Mouse (Mus musculus) CD4-positive, CD25-positive, alpha-beta regulatory T cell, adult 4 months (primary cell): ENCODE results near the gene Caprin2. TPM values are rescaled to one million over a fixed set of nuclear protein-coding genes. Genes with fewer than 3 reads are reported as not detected.
A peak's percentile ranks its signal among the peaks of the same experiment; 100 is the strongest.

Experiments
- ATAC-seq: one replicate; pipeline ENCODE4 v1.8.0; 2017
- polyA plus RNA-seq, 2 experiments: library from polyadenylated mRNA; unstranded; fragments of 100-300 nt; shearing (Covaris generic); gene quantifications; one replicate each; pipeline ENCODE4 v1.2.1; 2017

Gene Caprin2
- polyA plus RNA-seq, 2 experiments from 2014 or later = 4.8 to 5.8 TPM

DNA sequence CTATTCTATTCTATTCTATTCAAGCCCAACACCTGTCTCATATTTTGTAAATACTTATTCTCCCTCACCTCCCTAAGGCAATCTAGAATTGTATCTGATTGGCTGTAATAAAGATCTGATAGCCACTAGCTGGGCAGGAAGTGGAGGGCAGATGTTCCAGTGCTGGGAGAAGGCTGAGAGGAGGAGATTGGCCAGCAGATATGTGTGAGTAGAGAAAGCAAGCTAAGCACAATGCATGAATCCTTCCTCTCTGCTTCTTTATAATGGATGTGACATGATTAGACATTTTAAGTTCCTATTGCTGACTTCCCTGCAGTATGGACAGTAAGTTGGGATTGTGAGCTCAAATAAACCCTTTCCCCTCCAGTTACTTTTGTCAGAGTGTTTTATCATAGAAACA, 57.6 kb downstream of the Caprin2 start:
- ATAC-seq = no peak

DNA sequence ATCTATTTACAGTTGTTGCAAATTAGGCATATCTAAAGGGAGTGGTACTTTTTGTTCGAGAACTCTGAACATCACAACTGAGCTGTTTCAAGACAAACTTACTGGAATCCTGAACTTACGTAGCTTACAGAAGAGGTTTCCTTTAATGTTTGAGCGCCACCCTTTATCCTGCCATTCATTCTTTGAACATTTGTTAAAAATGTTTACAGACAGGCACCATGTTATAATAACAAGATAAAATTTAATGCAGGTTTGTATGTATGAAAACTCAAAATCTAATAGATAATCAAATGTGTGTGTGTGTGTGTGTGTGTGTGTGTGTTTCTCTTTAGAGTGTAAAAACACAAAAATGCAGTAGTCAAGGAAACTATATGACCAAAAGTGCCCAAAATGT, 64.3 kb downstream of the Caprin2 start:
- no peak for ATAC-seq

DNA sequence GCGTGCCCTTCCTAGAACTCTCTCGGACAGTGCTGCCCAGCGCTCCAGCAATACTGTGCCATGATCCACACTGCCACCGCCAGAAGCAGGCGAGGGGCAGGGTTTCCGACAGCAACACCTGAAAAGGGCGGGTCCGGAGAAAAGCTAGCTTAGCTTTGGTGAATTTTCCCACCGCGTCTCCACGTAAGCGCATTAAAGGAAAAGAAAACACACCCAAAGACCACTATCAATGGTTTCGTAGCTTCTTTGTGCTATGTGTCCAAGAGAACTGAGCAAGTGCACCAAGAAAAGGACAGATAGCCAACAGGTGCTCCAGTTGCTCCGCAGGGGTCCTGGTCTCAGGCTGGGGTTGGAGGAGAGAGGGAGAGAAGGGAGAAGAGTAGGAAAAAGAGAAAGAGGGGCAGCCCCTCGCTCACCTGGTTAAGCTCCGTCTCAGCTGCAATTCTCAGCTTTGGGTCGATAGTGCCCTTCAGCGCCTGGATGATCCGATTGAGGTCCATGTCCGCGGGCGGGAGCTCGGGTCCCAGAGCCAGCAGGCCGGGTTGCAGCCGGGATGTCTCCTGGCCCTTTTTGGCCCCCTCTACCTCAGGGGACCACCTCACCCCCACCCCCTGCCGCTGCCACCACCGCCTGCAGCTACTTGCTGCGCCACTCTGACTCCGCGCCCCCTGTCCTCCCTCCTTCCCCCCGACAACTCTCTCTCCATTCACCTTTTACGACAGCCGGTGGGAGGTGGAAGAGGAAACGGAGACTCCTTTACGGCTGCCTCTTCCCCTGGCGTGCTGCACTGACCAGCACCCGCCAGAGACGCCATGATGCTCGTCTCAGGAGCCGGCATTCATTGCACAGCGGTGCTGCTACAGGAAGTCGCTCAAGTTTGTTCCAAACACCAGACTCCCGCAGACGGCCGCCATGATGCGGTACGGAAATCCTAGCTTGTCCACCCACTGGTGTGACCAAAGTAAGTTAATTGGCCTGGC, 65.0 kb downstream of the Caprin2 start, which contains the start of gene Ipo8:
Gene Ipo8, minus strand, starts transcription at position 720 of the 980 bp plus-strand sequence.
- ATAC-seq = peak; percentile 96

DNA sequence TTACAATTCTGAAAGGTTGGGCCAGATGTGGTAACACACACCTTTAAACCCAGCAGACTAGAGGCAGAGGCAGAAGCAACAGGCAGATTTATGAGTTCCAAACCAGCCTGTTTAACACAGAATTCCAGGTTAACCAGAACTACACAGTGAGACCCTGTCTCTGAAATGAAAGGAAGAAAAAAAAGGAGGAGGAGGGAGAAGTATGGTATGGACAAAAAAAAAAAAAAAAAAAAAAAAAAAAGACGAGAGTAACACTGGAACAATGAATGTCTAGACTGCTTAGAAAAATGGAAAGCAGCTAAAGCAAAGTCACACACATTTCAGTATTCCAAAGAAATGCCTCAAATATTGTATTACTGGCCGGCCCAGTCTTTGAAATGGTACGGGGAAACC, 65.7 kb downstream of the Caprin2 start:
- ATAC-seq = no peak

DNA sequence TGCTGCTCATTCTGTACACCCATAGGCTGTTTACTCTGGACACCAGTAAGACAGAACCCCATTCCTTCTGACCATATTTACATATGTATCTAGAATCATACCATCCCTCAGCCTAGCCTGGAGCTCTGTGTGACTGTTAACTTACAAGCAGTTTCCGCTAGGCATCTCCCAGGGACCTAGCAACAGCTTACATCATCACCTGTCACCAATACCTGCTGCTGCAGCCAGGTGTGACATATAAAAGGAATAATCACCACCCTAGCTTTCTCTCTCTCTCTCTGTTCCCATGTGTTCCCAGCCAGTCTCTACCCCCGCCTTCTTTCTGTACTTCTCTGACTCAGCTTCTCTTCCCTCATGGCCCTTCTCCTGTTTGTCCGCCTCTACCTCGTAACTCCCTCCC, 69.9 kb downstream of the Caprin2 start:
- no peak for ATAC-seq

DNA sequence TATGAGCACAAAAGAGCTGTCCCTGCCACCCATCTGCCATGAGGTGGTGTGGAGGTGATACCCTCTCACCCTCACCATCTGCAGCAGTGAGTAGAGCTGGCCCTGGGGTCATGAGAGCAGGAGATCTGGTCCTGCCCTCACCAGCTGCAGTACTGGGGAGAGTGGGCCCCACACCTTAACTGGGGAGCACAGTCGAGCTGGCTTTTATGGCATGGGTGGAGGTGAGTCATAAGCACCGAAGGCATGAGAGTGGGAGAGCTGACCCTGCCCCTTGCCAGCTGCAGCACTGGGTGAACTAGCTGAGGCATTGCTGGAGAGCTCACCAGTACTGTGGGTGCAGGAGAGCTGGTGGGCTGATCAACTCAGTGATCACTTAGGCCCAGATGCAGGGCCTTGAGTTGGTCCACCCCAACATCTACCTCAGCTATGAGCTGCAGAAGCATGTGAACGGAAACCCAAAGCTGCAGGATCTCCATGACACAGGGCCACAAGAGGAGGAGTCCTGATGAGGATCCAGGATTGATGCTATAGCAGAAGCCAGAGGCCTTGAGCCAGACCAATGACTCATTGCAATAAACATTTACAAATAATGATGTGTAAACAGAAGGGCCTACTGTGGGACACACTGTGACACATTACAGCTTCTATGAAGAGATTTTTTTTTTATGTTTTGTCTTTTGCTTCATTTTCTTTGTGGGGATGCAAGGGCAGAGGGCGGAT, 77.3 kb downstream of the Caprin2 start:
- ATAC-seq = no peak

DNA sequence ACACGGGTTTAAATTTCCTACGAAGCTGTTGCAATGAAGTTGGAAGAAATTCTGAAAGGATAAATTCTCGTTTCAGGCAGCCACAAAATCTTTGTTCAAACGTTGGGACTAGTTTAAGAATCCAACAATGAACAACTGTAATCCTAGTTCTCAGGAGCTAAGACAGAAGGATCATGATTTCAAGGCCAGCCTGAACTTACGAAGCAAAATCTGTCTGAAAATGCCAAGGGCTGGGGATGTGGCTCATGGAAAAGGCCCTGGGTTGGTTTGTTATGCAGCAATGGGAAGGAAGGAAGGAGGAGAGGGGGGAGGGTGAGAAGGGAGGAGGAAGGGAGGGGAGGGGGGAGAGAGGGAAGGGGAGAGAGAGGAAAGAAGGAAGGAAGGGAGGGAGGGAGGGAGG, 79.3 kb downstream of the Caprin2 start:
- no peak for ATAC-seq

DNA sequence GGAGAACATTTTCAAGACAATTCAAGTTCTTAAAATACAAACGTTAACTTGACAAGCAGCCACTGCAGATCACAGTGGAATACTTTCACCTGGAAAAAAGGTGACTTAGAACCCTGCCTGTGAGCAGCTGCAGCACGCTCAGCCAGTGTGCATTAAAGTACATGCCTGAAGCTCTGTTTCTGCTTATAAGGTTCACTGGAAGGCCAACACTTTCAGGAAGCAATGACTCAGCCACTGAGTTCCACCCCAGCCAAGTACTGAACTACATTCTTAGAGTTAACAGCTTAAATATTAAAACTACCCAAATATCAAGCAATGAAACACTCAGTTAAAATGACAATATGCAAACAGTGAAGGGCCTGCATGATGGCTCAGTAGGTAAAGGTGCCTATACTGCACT, 84.9 kb downstream of the Caprin2 start:
- no peak for ATAC-seq

DNA sequence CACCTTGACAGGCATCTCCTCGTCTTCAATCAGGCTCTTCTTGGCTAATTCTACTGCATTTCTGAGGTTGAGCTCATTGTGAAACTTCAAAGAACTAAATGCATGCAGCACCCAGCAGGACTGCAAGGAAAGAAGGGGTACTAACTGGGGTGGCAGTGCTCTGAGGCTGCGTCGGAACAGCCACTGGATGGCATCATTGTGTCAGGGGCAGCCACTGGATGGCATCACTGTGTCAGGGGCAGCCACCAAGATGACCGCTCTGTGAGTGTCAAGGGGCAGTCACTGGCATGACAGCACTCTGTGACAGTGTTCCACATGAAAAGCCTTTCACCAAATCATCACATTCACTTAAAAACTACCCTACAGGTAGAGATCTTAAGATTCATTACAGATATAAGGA, 96.3 kb downstream of the Caprin2 start:
- no peak for ATAC-seq

DNA sequence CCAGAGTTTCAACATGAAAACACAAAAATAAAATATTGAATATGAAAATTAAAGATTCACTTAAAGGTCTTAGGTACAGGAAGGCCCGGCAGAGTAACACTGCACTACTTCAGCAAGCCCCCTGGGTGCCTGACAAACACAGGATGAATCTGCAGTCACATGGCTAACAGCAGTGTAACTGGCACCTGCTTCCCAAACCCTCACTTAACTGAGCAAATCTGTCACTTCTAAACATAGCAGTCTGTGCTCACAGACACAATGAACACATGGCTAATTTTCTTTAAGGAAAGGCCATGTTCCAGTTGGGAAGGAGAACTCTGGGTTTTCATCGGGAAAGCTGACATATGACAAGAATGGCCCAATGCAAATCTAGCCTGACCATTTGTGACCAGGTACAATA, 100.9 kb downstream of the Caprin2 start:
- no peak for ATAC-seq

Other genes with a start within 250 kb of the Caprin2 start
- 10 to 100 TPM; 15.6 to 19.5 TPM for gene Ipo8, start 64.8 kb downstream of the Caprin2 start, polyA plus RNA-seq
- gene Sinhcaf, start 50.2 kb upstream of the Caprin2 start, polyA plus RNA-seq = 10 to 100 TPM; 61.1 to 67.1 TPM
- gene Dennd5b, start 205.4 kb upstream of the Caprin2 start, polyA plus RNA-seq = under 1 TPM; 0.22 to 0.29 TPM
- not detected for gene Gm10203, start 233.9 kb upstream of the Caprin2 start, polyA plus RNA-seq
- 100 to 1,000 TPM; 101 to 109 TPM for gene Etfbkmt, start 243.6 kb upstream of the Caprin2 start, polyA plus RNA-seq